Mouse (Mus musculus) brain, embryonic 14.5 days (tissue): ENCODE measurements around the gene Pik3c2a.

Experiments
- CTCF ChIP-seq: fragments of 200-500 bp; IDR thresholded peaks from 2 replicates; pipeline ENCODE4 v1.5.1; 2012; ENCODE audit warnings: inconsistent platforms, mild to moderate bottlenecking, moderate library complexity, borderline replicate concordance; ENCODE audit not compliant: insufficient read depth, insufficient read length; ENCODE audit errors: extremely low read depth
- POLR2A ChIP-seq: fragments of 200-500 bp; IDR thresholded peaks from 2 replicates; pipeline ENCODE4 v1.6.1; 2012; ENCODE audit warnings: mild to moderate bottlenecking, inconsistent platforms, borderline replicate concordance; ENCODE audit not compliant: poor library complexity, insufficient read depth, insufficient read length, severe bottlenecking; ENCODE audit errors: extremely low read depth

- no peak for TF ChIP-seq CTCF
- TF ChIP-seq POLR2A, result no peak
Observed at GRCm38 (mm10) chr7:116443697-116444325, 562 bp upstream of the Pik3c2a start.
